Mouse (Mus musculus) lung, postnatal 0 days (tissue): ENCODE measurements around the gene Eri3.

Experiments used
- CTCF ChIP-seq: IDR thresholded peaks from 2 replicates; pipeline ENCODE4 v1.5.1; 2016; ENCODE audit warnings: antibody characterized with exemption, mild to moderate bottlenecking
- EP300 ChIP-seq: IDR thresholded peaks from 2 replicates; pipeline ENCODE4 v1.6.1; 2016; ENCODE audit warnings: antibody characterized with exemption, mild to moderate bottlenecking, control low read depth

- TF ChIP-seq EP300, result no peak
- no peak for TF ChIP-seq CTCF
Measured at GRCm38 (mm10) chr4:117557068-117557645, 7.0 kb downstream of the Eri3 start.
